Mouse (Mus musculus) adrenal gland, postnatal 10 days (tissue): ENCODE measurements around the gene Il4i1. TPM values are rescaled to one million over a fixed set of nuclear protein-coding genes. Genes with fewer than 3 reads are reported as not detected.

Experiments
- DNase-seq: peaks from one replicate; pipeline ENCODE4 v3.0.0; 2021; ENCODE audit warnings: mixed read lengths
- total RNA-seq, 2 experiments: library from RNA; stranded (reverse); gene quantifications; 2 replicates each; pipeline ENCODE4 v1.2.3; 2021

Gene Il4i1
- total RNA-seq, 2 experiments from 2014 or later: 5.2 TPM

GRCm38 (mm10) chr7:44818751-44819235 lies 2.6 kb downstream of the Il4i1 start:
- DNase-seq: peak; percentile 83

- peak; percentile 7 for DNase-seq
Observed at GRCm38 (mm10) chr7:44819391-44819790, 3.2 kb downstream of the Il4i1 start.

GRCm38 (mm10) chr7:44819863-44820262 lies 3.7 kb downstream of the Il4i1 start:
- DNase-seq: peak; percentile 64

- DNase-seq: peak; percentile 1
Observed at GRCm38 (mm10) chr7:44820525-44820924, 4.3 kb downstream of the Il4i1 start.

GRCm38 (mm10) chr7:44821666-44822448 lies 5.7 kb downstream of the Il4i1 start:
- peak; percentile 12 for DNase-seq

GRCm38 (mm10) chr7:44823409-44823808 lies 7.2 kb downstream of the Il4i1 start:
- DNase-seq: peak; percentile 3

- peak; percentile 88 for DNase-seq
Observed at GRCm38 (mm10) chr7:44824872-44825271, 8.7 kb downstream of the Il4i1 start.

GRCm38 (mm10) chr7:44826771-44827170 lies 10.6 kb downstream of the Il4i1 start:
- no peak for DNase-seq

- no peak for DNase-seq
Observed at GRCm38 (mm10) chr7:44828706-44829105, 12.5 kb downstream of the Il4i1 start.

GRCm38 (mm10) chr7:44832763-44833162 lies 16.6 kb downstream of the Il4i1 start:
- no peak for DNase-seq

- no peak for DNase-seq
Observed at GRCm38 (mm10) chr7:44835373-44836015, 19.3 kb downstream of the Il4i1 start.

- no peak for DNase-seq
Observed at GRCm38 (mm10) chr7:44836016-44836404, 19.8 kb downstream of the Il4i1 start.

- DNase-seq: no peak
Observed at GRCm38 (mm10) chr7:44836423-44837053, 20.4 kb downstream of the Il4i1 start.

GRCm38 (mm10) chr7:44838073-44838472 lies 21.9 kb downstream of the Il4i1 start:
- no peak for DNase-seq

- DNase-seq: no peak
Observed at GRCm38 (mm10) chr7:44839171-44839490, 22.9 kb downstream of the Il4i1 start.

GRCm38 (mm10) chr7:44839491-44840191 lies 23.5 kb downstream of the Il4i1 start:
- peak; percentile 64 for DNase-seq

GRCm38 (mm10) chr7:44840426-44840825 lies 24.2 kb downstream of the Il4i1 start:
- DNase-seq: no peak

GRCm38 (mm10) chr7:44841825-44842463 lies 25.8 kb downstream of the Il4i1 start:
- DNase-seq: no peak

- DNase-seq: no peak
Observed at GRCm38 (mm10) chr7:44845006-44845405, 28.8 kb downstream of the Il4i1 start.

GRCm38 (mm10) chr7:44846804-44847203 lies 30.6 kb downstream of the Il4i1 start:
- DNase-seq: no peak

- no peak for DNase-seq
Observed at GRCm38 (mm10) chr7:44847772-44848171, 31.6 kb downstream of the Il4i1 start.
